Mouse (Mus musculus) cerebellum, adult (tissue): ENCODE results near the gene Lao1.
"Not testable (repeated sequence)": the region's sequence is repeated elsewhere in the genome, so short reads cannot be mapped to it uniquely, and the experiment has no call there.

Source experiments
- ATAC-seq: cut with Nextera tagmentation; 2 replicates; pipeline ENCODE4 v1.9.2; 2017; ENCODE audit warnings: mild to moderate bottlenecking, moderate library complexity, mixed read lengths; ENCODE audit not compliant: insufficient number of reproducible peaks, low FRiP score, low TSS enrichment

Lao1 gene

GRCm38 (mm10) chr4:118961141-118961628, at the start of gene Lao1:
TSS of gene Lao1 (plus strand) at chr4:118961578.
- ATAC-seq = no peak

DNA sequence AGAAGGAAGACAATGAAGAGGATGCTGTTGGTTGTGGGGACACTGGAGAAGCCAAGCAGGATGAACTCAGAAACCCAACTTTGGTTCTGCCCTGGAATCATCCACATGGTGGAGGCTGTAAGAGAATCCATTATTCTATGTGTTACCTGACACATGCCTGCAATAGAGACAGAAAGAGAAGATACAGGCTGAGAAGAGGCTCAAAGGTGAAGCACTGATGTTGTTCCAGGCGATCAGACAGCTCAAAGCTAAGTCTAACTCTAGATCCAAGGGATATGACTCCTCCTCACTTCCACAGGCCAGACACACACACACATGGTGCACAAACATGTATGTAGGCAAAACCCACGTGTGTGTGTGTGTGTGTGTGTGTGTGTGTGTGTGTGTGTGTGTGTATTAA, 44.0 kb upstream of the Lao1 start, which contains the start of gene Olfr1329:
Gene Olfr1329 (minus strand): TSS at position 101 of the 400 bp plus-strand sequence.
- ATAC-seq = not testable (repeated sequence)

GRCm38 (mm10) chr4:118931326-118931725, 30.1 kb upstream of the Lao1 start:
- ATAC-seq = not testable (repeated sequence)

DNA sequence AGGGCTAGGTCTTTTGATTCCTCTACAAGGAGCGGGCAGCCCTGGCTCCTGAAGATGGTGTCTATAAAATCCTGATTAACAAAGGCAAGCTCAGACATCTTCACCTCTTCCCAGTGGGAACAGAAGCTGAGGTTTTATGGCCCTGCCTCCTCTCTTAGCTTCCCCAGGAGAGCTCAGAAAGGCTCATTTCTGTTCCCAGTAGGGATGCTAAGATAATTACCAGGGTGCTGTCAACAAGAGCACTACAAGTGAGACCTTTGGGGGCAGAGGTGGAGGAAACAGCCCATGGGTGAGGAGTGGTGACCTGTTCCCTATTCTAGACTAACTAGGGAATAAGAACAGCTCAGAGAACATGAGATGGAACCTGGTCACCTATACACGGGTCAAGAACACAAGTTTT, 22.9 kb upstream of the Lao1 start, which contains the start of gene Olfr1328:
Gene Olfr1328 (minus strand): TSS at position 101 of the 400 bp plus-strand sequence.
- ATAC-seq = no peak

GRCm38 (mm10) chr4:118958812-118959211, 2.6 kb upstream of the Lao1 start:
- ATAC-seq = no peak

DNA sequence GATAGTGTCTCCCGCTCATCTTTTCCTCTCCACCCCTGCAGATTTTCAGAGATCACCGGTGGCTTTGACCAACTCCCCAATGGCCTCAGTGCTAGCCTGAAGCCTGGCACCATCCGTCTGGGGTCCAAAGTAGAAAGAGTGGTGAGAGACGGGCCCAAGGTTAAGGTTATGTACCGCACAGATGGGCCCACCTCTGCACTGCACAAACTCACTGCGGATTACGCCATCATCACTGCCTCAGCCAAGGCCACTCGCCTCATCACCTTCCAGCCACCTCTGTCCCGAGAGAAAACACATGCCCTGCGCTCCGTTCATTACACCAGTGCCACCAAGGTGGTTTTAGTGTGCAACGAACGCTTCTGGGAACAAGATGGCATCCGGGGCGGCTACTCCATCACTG, 6.3 kb downstream of the Lao1 start:
- ATAC-seq = no peak

- ATAC-seq = no peak
These were observed 11.9 kb downstream of the Lao1 start for GRCm38 (mm10) chr4:118973281-118973680.

DNA sequence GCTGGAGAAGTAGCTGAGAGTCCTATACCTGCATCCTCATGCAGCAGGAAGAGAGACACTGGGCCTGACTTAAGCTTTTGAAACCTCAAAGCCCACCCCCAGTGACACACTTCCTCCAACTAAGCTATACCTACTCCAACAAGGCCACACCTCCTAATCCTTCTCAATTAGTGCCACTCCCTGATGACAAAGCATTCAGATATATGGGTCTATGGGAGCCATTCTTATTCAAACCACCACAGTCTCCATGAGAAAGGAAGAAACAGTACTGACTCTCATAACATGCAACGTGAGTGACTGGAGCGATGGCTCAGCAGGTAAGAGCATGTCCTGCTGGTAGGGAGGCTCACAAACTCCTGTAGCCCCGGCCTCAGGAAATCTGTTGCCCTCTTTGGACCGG, 23.9 kb downstream of the Lao1 start:
- no peak for ATAC-seq

- ATAC-seq = no peak
These were observed 27.2 kb downstream of the Lao1 start for GRCm38 (mm10) chr4:118988535-118988934.

GRCm38 (mm10) chr4:118989331-118989730, 28.0 kb downstream of the Lao1 start:
- ATAC-seq = no peak

DNA sequence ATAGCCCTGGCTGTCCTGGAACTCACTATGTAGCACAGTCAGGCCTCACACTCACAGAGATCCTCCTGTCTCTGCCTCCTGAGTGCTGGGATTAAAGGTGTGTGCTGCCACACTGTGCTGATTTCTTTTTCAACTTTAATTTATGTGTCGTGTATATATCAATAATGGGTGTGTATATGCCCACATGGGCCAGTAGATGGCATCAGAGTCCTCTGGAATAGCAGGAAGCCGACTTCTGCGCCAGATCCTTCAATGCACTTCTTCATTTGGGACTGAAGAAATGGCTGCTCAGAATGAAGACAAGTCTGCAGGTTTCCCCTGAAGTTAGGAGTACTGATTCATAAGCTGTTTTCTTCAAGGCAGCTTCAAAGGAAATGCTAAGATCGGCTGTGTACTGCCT, 30.4 kb downstream of the Lao1 start:
- no peak for ATAC-seq

DNA sequence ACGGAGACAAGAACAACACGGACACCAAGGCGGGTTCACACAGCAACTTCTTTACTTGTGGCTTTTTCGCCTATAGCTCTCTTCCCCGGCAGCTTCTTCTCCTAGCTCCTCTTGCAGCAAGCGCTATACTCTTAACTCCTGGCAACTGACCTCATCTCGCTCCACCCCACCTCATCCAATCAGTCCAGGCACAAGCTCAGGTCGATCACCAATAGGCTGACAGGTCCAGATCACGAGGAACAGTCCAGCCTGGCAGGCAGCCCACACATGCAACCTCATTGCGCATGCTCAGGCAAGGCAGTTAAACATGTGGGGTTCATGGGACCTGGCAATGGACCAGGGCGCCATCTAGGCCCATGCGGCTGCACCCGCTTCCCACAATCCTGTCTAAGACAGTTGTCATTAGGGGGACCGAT, 35.8 kb downstream of the Lao1 start:
- ATAC-seq = no peak

GRCm38 (mm10) chr4:118999691-119000486, 38.5 kb downstream of the Lao1 start:
- ATAC-seq = no peak

DNA sequence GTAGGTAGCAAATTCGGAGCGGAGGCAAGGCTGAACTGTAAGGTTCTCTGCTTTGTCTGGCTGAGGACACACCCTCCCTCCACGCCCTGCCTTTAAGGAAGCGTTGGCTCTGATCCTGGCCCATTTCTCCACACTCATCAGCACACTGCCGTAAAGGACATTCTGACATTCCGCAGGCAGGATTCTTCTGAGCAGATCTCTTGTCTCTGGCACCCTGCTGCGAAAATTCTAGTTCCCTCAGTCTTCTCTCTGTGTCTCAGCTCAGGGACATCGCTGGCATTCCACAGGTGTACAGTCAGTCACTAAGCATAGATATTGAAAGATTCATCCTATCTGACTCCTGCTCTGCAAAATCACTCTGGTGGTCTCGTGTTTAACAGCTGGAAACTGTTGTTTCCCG, 40.3 kb downstream of the Lao1 start:
- no peak for ATAC-seq

GRCm38 (mm10) chr4:119002512-119002911, 41.1 kb downstream of the Lao1 start:
- no peak for ATAC-seq

DNA sequence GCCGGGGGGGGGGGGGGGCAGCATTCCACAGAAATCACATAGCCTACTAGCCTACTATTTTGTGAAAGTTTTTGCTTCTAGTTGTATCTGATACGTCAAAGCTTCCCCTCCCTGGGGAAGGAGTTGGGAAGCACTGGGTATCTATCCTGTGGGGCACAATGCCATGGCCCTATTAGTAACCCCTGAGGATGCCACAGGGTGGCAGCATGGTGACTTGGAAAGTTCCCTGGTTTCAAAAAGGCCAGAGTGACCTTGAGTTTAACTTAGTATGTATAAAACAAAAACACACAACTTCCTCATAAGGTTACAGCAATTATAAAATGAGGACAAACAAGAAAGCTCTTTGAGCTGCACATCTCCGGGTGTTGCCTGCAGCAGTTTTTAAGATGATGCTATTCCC, 42.8 kb downstream of the Lao1 start:
- ATAC-seq = no peak

GRCm38 (mm10) chr4:119004613-119005339, 43.4 kb downstream of the Lao1 start:
- peak; percentile 22; the same call in 1 of the 2 replicates for ATAC-seq

- ATAC-seq = no peak
These were observed 46.2 kb downstream of the Lao1 start for GRCm38 (mm10) chr4:119007602-119008001.

DNA sequence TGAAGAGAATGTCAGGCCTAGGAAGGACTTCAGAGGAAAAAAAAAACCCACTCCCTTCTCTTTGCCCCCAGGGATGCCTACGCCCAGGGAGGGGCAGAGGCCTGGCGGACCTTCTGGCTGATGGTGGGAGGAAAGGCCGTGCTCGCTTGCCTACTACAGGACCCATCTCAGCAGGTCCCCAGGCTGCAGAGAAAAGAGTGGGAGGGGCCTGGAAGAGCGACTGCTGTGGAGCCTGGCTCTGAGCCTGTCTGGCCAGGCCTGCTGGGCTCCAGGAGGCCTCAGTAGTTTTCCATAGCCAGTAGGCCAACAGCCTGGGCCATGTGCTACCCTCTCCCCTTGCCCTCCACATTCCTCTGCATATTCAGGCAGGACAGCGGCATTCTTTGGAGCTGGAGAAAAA, 47.1 kb downstream of the Lao1 start:
- ATAC-seq = no peak

DNA sequence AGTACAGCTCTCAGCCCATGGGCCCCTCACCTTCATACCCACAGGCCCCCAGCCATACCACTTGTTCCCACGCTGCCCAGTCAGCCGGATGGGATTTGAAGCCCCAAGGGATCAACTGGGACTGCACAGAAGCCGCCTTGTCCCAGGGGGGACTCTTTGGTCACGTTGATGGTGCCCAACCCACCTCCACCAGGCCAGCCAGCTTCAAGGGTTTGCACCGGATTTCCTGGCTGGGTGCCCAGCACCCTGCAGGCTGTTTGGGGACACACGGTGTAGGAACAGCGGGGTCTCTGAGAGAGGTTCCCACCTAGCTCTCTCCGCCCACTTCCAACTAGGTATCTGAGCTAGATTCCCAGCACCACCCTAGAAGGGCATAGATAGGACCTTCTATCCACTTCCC, 48.4 kb downstream of the Lao1 start:
- no peak for ATAC-seq

GRCm38 (mm10) chr4:119011050-119011680, 49.8 kb downstream of the Lao1 start:
- ATAC-seq = no peak
